Mouse (Mus musculus) cortical plate, adult 2 months (tissue): ENCODE measurements around the gene Atp1b4.

Source experiments
- CTCF ChIP-seq: fragments of 200-500 bp; IDR thresholded peaks from 2 replicates; pipeline ENCODE4 v1.5.1; 2011; ENCODE audit warnings: mild to moderate bottlenecking, control low read depth, low read length; ENCODE audit not compliant: insufficient read depth; ENCODE audit errors: extremely low read depth
- POLR2A ChIP-seq: fragments of 200-500 bp; IDR thresholded peaks from 2 replicates; pipeline ENCODE4 v1.6.1; 2011; ENCODE audit warnings: mild to moderate bottlenecking, low read length, control low read depth; ENCODE audit not compliant: insufficient read depth; ENCODE audit errors: extremely low read depth

DNA sequence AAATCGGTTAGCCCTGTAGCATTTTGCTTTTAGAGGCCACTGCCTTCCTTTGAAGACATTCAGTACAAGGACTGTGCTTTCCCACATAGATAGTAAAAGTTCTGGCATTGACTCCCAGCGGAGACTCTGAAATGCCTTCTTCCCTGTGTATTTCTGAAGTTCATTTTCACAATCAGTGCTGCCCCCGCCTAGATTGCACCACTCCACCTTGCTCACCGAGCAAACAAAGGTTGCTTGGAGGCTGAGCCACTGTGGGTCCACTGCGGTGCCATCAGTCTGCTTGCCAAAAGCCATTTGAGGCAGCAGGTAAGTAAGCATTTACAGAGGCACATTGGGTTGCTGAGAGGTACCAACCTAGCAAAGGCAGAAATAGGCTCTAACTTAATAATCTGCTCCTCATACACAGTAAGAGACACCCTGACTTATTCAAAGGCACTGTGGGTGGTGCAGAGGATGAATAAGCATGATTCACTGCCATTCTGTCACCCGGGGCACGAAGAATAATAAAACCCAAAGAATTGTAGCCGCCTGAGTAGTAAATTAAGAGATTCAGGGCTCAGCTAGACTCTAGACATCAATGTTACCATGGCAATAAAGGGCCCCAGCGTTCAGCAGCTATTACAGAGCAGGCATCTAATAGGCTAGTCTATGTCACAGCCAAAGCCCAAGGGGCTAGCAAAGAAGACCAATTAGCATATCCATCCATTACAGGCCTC lies 2.9 kb upstream of the Atp1b4 start:
- TF ChIP-seq CTCF (no peak), POLR2A (no peak)
